Mouse (Mus musculus): ENCODE data around the gene Ifitm7. TPM values are rescaled to one million over a fixed set of nuclear protein-coding genes. Genes with fewer than 3 reads are reported as not detected.

Gene Ifitm7
- polyA plus RNA-seq, 1 experiment, result not detected

DNA sequence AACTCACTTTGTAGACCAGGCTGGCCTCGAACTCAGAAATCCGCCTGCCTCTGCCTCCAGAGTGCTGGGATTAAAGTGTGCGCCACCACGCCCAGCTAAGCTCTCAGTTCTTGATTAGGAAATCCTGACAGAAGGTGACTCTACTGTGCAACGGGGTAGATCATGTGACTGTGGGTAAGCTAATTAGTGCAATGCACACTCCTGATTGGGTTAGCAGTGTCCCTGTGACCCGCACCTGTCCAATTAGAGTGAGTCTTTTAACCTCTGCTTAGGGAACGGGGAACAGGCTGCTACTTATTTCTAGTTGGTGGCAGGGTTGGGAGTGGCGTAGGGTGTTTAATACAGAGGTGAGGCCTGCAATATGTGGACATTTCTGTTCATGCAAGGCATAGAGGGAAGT lies 14.6 kb downstream of the Ifitm7 start:
- 87% methylated on average over 8 of the region's 8 CpGs for WGBS

DNA sequence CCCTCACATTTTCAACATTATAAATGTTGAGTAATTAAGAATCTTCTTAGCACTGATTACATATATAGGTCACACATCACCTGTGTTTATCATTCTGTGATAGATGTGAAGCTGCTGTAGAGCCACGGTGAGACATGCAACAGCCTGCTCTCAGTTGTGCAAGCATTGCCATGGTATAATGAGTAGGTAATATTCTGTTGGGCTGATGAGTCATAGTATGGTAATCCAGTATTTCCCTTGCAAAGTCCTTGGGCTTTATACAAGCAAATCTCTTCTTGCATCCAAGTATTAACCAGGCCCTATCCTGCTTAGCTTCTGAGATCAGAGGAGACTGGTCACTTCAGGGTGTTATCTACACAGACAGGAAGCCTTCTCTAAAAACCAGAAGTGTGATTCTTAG lies 17.6 kb downstream of the Ifitm7 start:
- Histone ChIP-seq H3K27ac (ENCODE audit: insufficient read depth, low read depth, low read length) (no peak overlapping the region), H3K4me1 (ENCODE audit: control insufficient read depth, insufficient read depth, insufficient read length, low read length) (no peaks in the 10 kb centered on the region), H3K36me3 (ENCODE audit: control insufficient read depth, insufficient read depth, low read length) (no peaks in the 10 kb centered on the region), H3K27me3 (ENCODE audit: control insufficient read depth, insufficient read depth, low read length) (no peaks in the 10 kb centered on the region), H3K4me3 (ENCODE audit: low read depth, low read length) (no peak overlapping the region)
- 35% methylated on average over 1 of the region's 1 CpGs for WGBS
- TF ChIP-seq POLR2A (IDR thresholded peaks at IDR 0.05; ENCODE audit: low read depth, low read length), result no peak
- no peak for TF ChIP-seq CTCF (IDR thresholded peaks at IDR 0.05; ENCODE audit: extremely low read depth, insufficient read length, insufficient replicate concordance, low read depth, low read length)

More for the DNA sequence above, 14.6 kb downstream of the Ifitm7 start:
- Histone ChIP-seq H3K27ac (ENCODE audit: insufficient read depth, low read depth, low read length) (no peak overlapping the region), H3K4me3 (ENCODE audit: low read depth, low read length) (no peak overlapping the region), H3K27me3 (ENCODE audit: control insufficient read depth, insufficient read depth, low read length) (no peaks in the 10 kb centered on the region), H3K36me3 (ENCODE audit: control insufficient read depth, insufficient read depth, low read length) (no peaks in the 10 kb centered on the region), H3K4me1 (ENCODE audit: control insufficient read depth, insufficient read depth, insufficient read length, low read length) (no peaks in the 10 kb centered on the region)
- TF ChIP-seq POLR2A (IDR thresholded peaks at IDR 0.05; ENCODE audit: low read depth, low read length) (no peak), CTCF (IDR thresholded peaks at IDR 0.05; ENCODE audit: extremely low read depth, insufficient read length, insufficient replicate concordance, low read depth, low read length) (no peak)

DNA sequence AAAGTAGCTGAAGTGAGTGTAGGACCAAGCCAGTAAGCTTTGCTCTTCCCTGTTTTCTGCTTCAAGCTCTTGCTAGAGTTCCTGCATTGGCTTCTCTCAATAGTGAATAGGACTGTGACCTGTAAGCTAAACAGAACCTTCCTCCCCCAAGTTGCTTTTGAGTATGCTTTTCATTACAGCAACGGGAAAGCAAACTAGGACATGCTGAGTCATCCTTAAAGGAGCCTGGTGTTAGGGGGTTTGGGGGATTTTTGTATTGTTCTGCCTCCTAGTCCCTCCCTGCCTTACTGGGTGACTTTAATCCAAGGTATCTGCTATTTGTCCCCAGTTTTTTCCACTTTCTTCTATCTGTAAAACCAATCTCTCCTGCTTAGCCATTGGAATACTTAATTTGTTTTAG lies 24.6 kb downstream of the Ifitm7 start:
- TF ChIP-seq POLR2A (IDR thresholded peaks at IDR 0.05; ENCODE audit: low read depth, low read length), result no peak
- Histone ChIP-seq H3K4me1 (ENCODE audit: control insufficient read depth, insufficient read depth, insufficient read length, low read length) (no peaks in the 10 kb centered on the region), H3K27me3 (ENCODE audit: control insufficient read depth, insufficient read depth, low read length) (no peaks in the 10 kb centered on the region), H3K36me3 (ENCODE audit: control insufficient read depth, insufficient read depth, low read length) (no peaks in the 10 kb centered on the region), H3K27ac (ENCODE audit: insufficient read depth, low read depth, low read length) (no peak overlapping the region), H3K4me3 (ENCODE audit: low read depth, low read length) (no peak overlapping the region)
- 11% methylated on average over 1 of the region's 1 CpGs for WGBS

DNA sequence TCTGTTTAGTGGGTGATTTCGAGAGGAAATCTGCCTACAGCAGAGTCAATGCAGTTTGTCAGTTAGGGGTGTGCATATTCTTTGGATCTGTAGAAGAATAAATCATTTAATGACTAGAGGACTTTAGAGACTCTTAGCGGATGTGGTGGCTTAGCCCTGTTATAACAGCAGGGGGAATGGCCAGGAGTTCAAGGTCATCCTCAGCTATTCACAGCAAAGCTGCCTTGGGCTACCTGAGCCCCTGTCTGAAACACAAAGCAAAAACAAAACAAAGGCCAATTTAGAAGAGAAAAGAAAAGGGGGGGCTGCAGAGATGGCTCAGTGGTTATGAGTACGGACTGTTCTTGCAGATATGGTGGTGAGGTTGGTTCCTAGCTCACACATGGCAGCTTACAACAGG lies 35.4 kb downstream of the Ifitm7 start:
- TF ChIP-seq POLR2A (IDR thresholded peaks at IDR 0.05; ENCODE audit: low read depth, low read length) (no peak), CTCF (IDR thresholded peaks at IDR 0.05; ENCODE audit: extremely low read depth, insufficient read length, insufficient replicate concordance, low read depth, low read length) (no peak)
- 74% methylated on average over 3 of the region's 3 CpGs for WGBS

DNA sequence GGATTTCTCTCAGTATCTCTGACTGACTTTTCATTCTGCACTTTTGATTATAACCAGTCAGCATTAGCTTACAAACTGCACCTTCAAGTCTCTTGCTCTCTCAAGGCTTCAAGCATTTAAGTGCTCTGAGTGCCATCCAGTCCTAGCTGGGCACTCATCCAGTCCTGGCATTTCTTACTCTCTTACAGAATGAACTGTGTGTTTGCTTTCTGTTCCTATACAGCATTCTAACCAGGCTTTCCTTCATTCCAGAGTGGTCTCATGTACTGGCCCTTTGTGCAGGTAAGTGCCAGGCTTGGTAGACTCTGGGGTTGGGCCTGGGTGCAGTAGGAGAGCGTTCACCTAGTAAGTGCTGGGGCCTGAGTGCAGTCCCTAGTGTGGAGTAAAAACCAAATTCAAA lies 40.4 kb downstream of the Ifitm7 start:
- Histone ChIP-seq H3K36me3 (ENCODE audit: control insufficient read depth, insufficient read depth, low read length) (no peaks in the 10 kb centered on the region), H3K27ac (ENCODE audit: insufficient read depth, low read depth, low read length) (no peak overlapping the region), H3K4me3 (ENCODE audit: low read depth, low read length) (no peak overlapping the region), H3K4me1 (ENCODE audit: control insufficient read depth, insufficient read depth, insufficient read length, low read length) (no peaks in the 10 kb centered on the region), H3K27me3 (ENCODE audit: control insufficient read depth, insufficient read depth, low read length) (no peaks in the 10 kb centered on the region; the same call in 1 of the 2 replicates)
- WGBS, result 97% methylated on average over 1 of the region's 1 CpGs
- TF ChIP-seq POLR2A (IDR thresholded peaks at IDR 0.05; ENCODE audit: low read depth, low read length), result no peak
- TF ChIP-seq CTCF (IDR thresholded peaks at IDR 0.05; ENCODE audit: extremely low read depth, insufficient read length, insufficient replicate concordance, low read depth, low read length), result no peak

More for the DNA sequence above, 35.4 kb downstream of the Ifitm7 start:
- Histone ChIP-seq H3K27ac (ENCODE audit: insufficient read depth, low read depth, low read length) (no peak overlapping the region), H3K4me1 (ENCODE audit: control insufficient read depth, insufficient read depth, insufficient read length, low read length) (no peaks in the 10 kb centered on the region), H3K36me3 (ENCODE audit: control insufficient read depth, insufficient read depth, low read length) (no peaks in the 10 kb centered on the region), H3K27me3 (ENCODE audit: control insufficient read depth, insufficient read depth, low read length) (no peaks in the 10 kb centered on the region), H3K4me3 (ENCODE audit: low read depth, low read length) (no peak overlapping the region)

DNA sequence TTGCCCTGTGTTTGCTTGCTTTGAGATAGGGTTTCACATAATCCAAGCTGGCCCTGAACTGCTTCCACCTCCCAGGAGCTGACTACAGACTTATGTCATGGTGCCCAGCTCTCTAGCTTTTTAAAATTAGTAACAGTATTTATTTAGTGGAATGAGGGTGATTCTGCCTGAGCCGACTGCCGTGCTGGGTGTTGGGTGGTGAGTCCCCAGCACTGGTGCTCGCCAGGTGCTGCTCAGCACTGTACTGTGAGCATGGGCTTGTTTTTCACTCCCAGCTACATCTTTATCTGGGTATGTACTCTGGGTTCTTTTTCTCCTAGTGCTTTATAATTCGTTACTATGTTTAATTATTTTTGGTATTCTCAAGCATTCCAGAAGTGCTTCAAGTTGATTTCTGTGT lies 41.5 kb downstream of the Ifitm7 start:
- Histone ChIP-seq H3K36me3 (ENCODE audit: control insufficient read depth, insufficient read depth, low read length) (no peaks in the 10 kb centered on the region), H3K4me1 (ENCODE audit: control insufficient read depth, insufficient read depth, insufficient read length, low read length) (0 out of 2 replicates have a peak, but pooled peaks cover 3% of the 10 kb centered on the region), H3K27ac (ENCODE audit: insufficient read depth, low read depth, low read length) (no peak overlapping the region), H3K27me3 (ENCODE audit: control insufficient read depth, insufficient read depth, low read length) (no peaks in the 10 kb centered on the region; the same call in 1 of the 2 replicates), H3K4me3 (ENCODE audit: low read depth, low read length) (no peak overlapping the region)
- WGBS, result 78% methylated on average over 4 of the region's 4 CpGs
- TF ChIP-seq POLR2A (IDR thresholded peaks at IDR 0.05; ENCODE audit: low read depth, low read length) (no peak), CTCF (IDR thresholded peaks at IDR 0.05; ENCODE audit: extremely low read depth, insufficient read length, insufficient replicate concordance, low read depth, low read length) (no peak)

DNA sequence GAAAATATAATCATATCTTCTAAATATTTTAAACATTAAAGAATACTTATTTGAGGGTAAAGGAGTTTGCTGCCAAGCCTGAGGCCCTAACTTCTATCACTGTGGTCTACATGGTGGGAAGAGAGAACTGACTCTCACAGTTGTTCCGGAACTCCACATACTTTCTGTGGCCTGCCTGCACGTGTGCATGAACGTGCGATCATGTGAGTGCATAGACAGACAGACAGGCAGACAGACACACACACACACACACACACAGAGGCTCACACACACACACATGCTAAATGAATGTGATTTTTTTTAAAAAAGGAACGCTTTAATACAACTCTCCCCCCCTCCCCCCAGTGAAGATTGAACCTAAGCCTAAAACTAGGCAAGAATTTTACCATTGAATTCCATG lies 41.9 kb downstream of the Ifitm7 start:
- whole genome bisulfite sequencing, result 79% methylated on average over 5 of the region's 5 CpGs
- TF ChIP-seq POLR2A (IDR thresholded peaks at IDR 0.05; ENCODE audit: low read depth, low read length) (no peak), CTCF (IDR thresholded peaks at IDR 0.05; ENCODE audit: extremely low read depth, insufficient read length, insufficient replicate concordance, low read depth, low read length) (no peak)

More for the DNA sequence above, 41.9 kb downstream of the Ifitm7 start:
- Histone ChIP-seq H3K27ac (ENCODE audit: insufficient read depth, low read depth, low read length) (no peak overlapping the region), H3K4me3 (ENCODE audit: low read depth, low read length) (no peak overlapping the region), H3K4me1 (ENCODE audit: control insufficient read depth, insufficient read depth, insufficient read length, low read length) (0 out of 2 replicates have a peak, but pooled peaks cover 3% of the 10 kb centered on the region), H3K27me3 (ENCODE audit: control insufficient read depth, insufficient read depth, low read length) (no peaks in the 10 kb centered on the region; the same call in 1 of the 2 replicates), H3K36me3 (ENCODE audit: control insufficient read depth, insufficient read depth, low read length) (no peaks in the 10 kb centered on the region)
